Comparison of ENCODE assay signal across 8 mouse cellular contexts in genomic region chr11:20200713-20201575, GRCm38 (mm10). TPM values are rescaled to one million over a fixed set of nuclear protein-coding genes. Genes with fewer than 3 reads are reported as not detected.
DNase-seq lines count a peak whose midpoint lies in the region; ATAC-seq lines count a peak whose summit lies in the region.

TSS of gene Rab1a (plus strand) at chr11:20201432.

- peak within 1 kb of the TSS; percentile 100 for H3K4me3 ChIP-seq in brown adipose tissue, adult 24 weeks (ENCODE audit: insufficient read depth, low read depth, low read length)
- H3K4me3 ChIP-seq in heart, embryonic 13.5 days, result peak within 1 kb of the TSS; percentile 100
- H3K4me3 ChIP-seq in liver, embryonic 12.5 days, result peak within 1 kb of the TSS; percentile 96
- H3K4me3 ChIP-seq in stomach, embryonic 15.5 days (replicated peaks), result peak within 1 kb of the TSS; percentile 97

- no peaks in the 10 kb centered on the region for H3K9me3 ChIP-seq in heart, embryonic 13.5 days
- H3K9me3 ChIP-seq in liver, embryonic 12.5 days (replicated peaks), result no peaks in the 10 kb centered on the region
- no peaks in the 10 kb centered on the region for H3K9me3 ChIP-seq in stomach, embryonic 15.5 days

- WGBS in heart, embryonic 13.5 days, result under 1% methylated on average over 44 of the region's 54 CpGs
- WGBS in liver, embryonic 12.5 days (ENCODE audit: insufficient replicate concordance), result under 1% methylated on average over 54 of the region's 54 CpGs
- under 1% methylated on average over 49 of the region's 54 CpGs for WGBS in stomach, embryonic 15.5 days

- DNase-seq in CD4-positive, CD25-positive, alpha-beta regulatory T cell, adult 2 months (ENCODE audit: low read depth, low spot score), result peak; percentile 100
- peak; percentile 81 for DNase-seq in fat pad, adult 2 months (ENCODE audit: extremely low read depth, low read depth, low spot score)
- DNase-seq in kidney, postnatal 10 days, result peak; percentile 100
- DNase-seq in natural killer cell, adult 2 months (ENCODE audit: low spot score in 2 of 2), result peak; percentile 100

- peak within 1 kb of the TSS; percentile 99 for H3K9ac ChIP-seq in heart, embryonic 13.5 days
- peak within 1 kb of the TSS; percentile 99 for H3K9ac ChIP-seq in liver, embryonic 12.5 days
- H3K9ac ChIP-seq in stomach, embryonic 15.5 days, result peak within 1 kb of the TSS; percentile 98

- H3K27ac ChIP-seq in brown adipose tissue, adult 24 weeks (replicated peaks; ENCODE audit: low read depth, low read length), result peak within 1 kb of the TSS; percentile 92
- peak within 1 kb of the TSS; percentile 99 for H3K27ac ChIP-seq in heart, embryonic 13.5 days (replicated peaks)
- peak within 1 kb of the TSS; percentile 93 for H3K27ac ChIP-seq in liver, embryonic 12.5 days
- H3K27ac ChIP-seq in stomach, embryonic 15.5 days, result peak within 1 kb of the TSS; percentile 97

- no peaks in the 10 kb centered on the region for H3K27me3 ChIP-seq in heart, embryonic 13.5 days (replicated peaks)
- H3K27me3 ChIP-seq in liver, embryonic 12.5 days (replicated peaks), result no peaks in the 10 kb centered on the region
- H3K27me3 ChIP-seq in stomach, embryonic 15.5 days (replicated peaks), result no peaks in the 10 kb centered on the region

- peak within 1 kb of the TSS; percentile 78 for H3K4me2 ChIP-seq in heart, embryonic 13.5 days
- peak within 1 kb of the TSS; percentile 80 for H3K4me2 ChIP-seq in liver, embryonic 12.5 days
- H3K4me2 ChIP-seq in stomach, embryonic 15.5 days, result peak within 1 kb of the TSS; percentile 65

- ATAC-seq in heart, embryonic 13.5 days (ENCODE audit: extremely low read depth, insufficient number of reproducible peaks, low FRiP score, low TSS enrichment), result peak; percentile 92
- ATAC-seq in liver, embryonic 12.5 days, result peak; percentile 97
- ATAC-seq in stomach, embryonic 15.5 days (ENCODE audit: insufficient read depth, low FRiP score, low read depth), result peak; percentile 98

- no peaks in the 10 kb centered on the region for H3K36me3 ChIP-seq in heart, embryonic 13.5 days
- H3K36me3 ChIP-seq in liver, embryonic 12.5 days, result no peaks in the 10 kb centered on the region
- no peaks in the 10 kb centered on the region for H3K36me3 ChIP-seq in stomach, embryonic 15.5 days

- H3K4me1 ChIP-seq in brown adipose tissue, adult 24 weeks (ENCODE audit: control insufficient read depth, insufficient read depth, insufficient read length, low read length), result peaks cover 18% of the 10 kb centered on the region
- H3K4me1 ChIP-seq in heart, embryonic 13.5 days, result peaks cover 46% of the 10 kb centered on the region
- peaks cover 47% of the 10 kb centered on the region for H3K4me1 ChIP-seq in liver, embryonic 12.5 days
- peaks cover 23% of the 10 kb centered on the region; the same call in 1 of the 2 replicates for H3K4me1 ChIP-seq in stomach, embryonic 15.5 days

RNA-seq across cellular contexts. Expression of gene Rab1a, which starts in this region (rescaled TPM):
- polyA plus RNA-seq in brown adipose tissue, adult 24 weeks (2012; ENCODE audit: insufficient read depth, insufficient read length, missing spikeins), result 180 and 204 TPM in 2 replicates
- 182 and 198 TPM in 2 replicates for polyA plus RNA-seq in heart, embryonic 13.5 days (2015; fragmentation: Nextera tagmentation; extraction: Ambion mirVana)
- 130 and 132 TPM in 2 replicates for polyA plus RNA-seq in liver, embryonic 12.5 days (2016; fragmentation: Nextera tagmentation; extraction: Ambion mirVana)
- 306 and 312 TPM in 2 replicates for polyA plus RNA-seq in stomach, embryonic 15.5 days (2015; fragmentation: Nextera tagmentation; extraction: Ambion mirVana)

Comparison
In these comparisons a context has a peak if more than half of its experiments do, and no peak if none do; other contexts are left out.
1. Peak in every context shown above with its lines: DNase-seq, ATAC-seq, H3K4me3 ChIP-seq and H3K27ac ChIP-seq.